Comparison of ENCODE assay signal across 13 mouse cellular contexts in the genomic region with DNA sequence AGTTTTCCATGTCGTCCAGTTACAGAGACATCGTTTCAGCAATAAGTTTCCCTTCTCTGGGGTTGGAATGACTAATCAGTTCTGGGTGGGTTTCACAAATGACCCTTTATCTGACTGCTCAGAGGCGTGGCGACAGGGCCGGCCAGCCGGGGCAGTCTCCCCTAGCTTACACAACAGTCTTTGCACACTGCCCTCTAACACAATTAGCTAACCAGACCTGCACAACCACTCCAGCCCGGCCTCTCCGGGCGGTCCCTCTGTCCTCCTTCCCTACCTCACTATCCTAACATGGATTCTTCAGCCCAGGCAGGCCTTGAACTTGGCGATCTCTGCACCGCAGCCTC.
DNase-seq lines count a peak whose midpoint lies in the region; ATAC-seq and TF ChIP-seq lines count a peak whose summit lies in the region.
"Had no signal": no experiment of that assay in that cellular context is flagged by ENCODE, and none has a peak within 500 bp of the region (broad histone marks: within the 10 kb centered on the region; RNA-seq: fewer than 3 reads in every experiment).

No protein-coding gene starts in this region.

- DNase-seq in 416B (ENCODE audit: low read depth) (peak; percentile 54), adipocyte (ENCODE audit: low spot score) (no peak)
- peak; percentile 27 for DNase-seq in lung, embryonic 14.5 days
- DNase-seq in cerebellum, adult 9-11 months = no peak
- DNase-seq in Muller cell, postnatal 12 days (ENCODE audit: inconsistent ontology term) = no peak
- DNase-seq: gastrocnemius, postnatal 36 days; retina, postnatal 1 day; thymus, adult 2 months had no signal

- H3K4me1 ChIP-seq in bone marrow, adult 2 months (ENCODE audit: control insufficient read depth, insufficient read depth, low read length) = peaks cover 3% of the 10 kb centered on the region
- H3K4me1 ChIP-seq in kidney, embryonic 15.5 days = peaks cover 33% of the 10 kb centered on the region
- H3K4me1 ChIP-seq in lung, embryonic 14.5 days (ENCODE audit: insufficient read depth) = peaks cover 4% of the 10 kb centered on the region
- 0 out of 2 replicates have a peak, but pooled peaks cover 2% of the 10 kb centered on the region for H3K4me1 ChIP-seq in heart, embryonic 12.5 days (replicated peaks)
- H3K4me1 ChIP-seq: hindbrain, embryonic 12.5 days had no signal

- no peaks in the 10 kb centered on the region for H3K9me3 ChIP-seq in kidney, embryonic 15.5 days (replicated peaks)
- no peaks in the 10 kb centered on the region for H3K9me3 ChIP-seq in lung, embryonic 14.5 days (ENCODE audit: low read depth, low read length)
- H3K9me3 ChIP-seq in heart, embryonic 12.5 days (replicated peaks) = no peaks in the 10 kb centered on the region
- H3K9me3 ChIP-seq: G1E; hindbrain, embryonic 12.5 days had no signal

- peak; percentile 22; the same call in 1 of the 2 replicates for TF ChIP-seq POLR2A in bone marrow, adult 2 months (IDR thresholded peaks at IDR 0.05; ENCODE audit: borderline replicate concordance, control insufficient read depth, low read depth, low read length)

- WGBS in bone marrow, adult 2 months = 49% methylated on average over 11 of the region's 11 CpGs
- 61% methylated on average over 11 of the region's 11 CpGs for WGBS in kidney, embryonic 15.5 days
- WGBS in lung, embryonic 14.5 days = 50% methylated on average over 11 of the region's 11 CpGs
- WGBS in heart, embryonic 12.5 days = 61% methylated on average over 11 of the region's 11 CpGs

- H3K9ac ChIP-seq in kidney, embryonic 15.5 days = no peak overlapping the region
- H3K9ac ChIP-seq in lung, embryonic 14.5 days = no peak overlapping the region
- no peak overlapping the region for H3K9ac ChIP-seq in heart, embryonic 12.5 days
- H3K9ac ChIP-seq: hindbrain, embryonic 12.5 days had no signal

- no peak for TF ChIP-seq CTCF in bone marrow, adult 2 months (IDR thresholded peaks at IDR 0.05; ENCODE audit: control insufficient read depth, insufficient read depth, low read length)
- TF ChIP-seq CTCF in lung, embryonic 14.5 days (IDR thresholded peaks at IDR 0.05; ENCODE audit: low read depth) = no peak

- ATAC-seq in kidney, embryonic 15.5 days (replicated peaks; ENCODE audit: low FRiP score) = 0 out of 2 replicates have a peak, but pooled peaks have one; percentile 26
- no peak for ATAC-seq in lung, embryonic 14.5 days (ENCODE audit: insufficient read depth)
- ATAC-seq in heart, embryonic 12.5 days (ENCODE audit: insufficient number of reproducible peaks, low FRiP score) = no peak

- no peak overlapping the region for H3K4me3 ChIP-seq in bone marrow, adult 2 months (replicated peaks; ENCODE audit: control insufficient read depth, low read depth, low read length)
- no peak overlapping the region for H3K4me3 ChIP-seq in kidney, embryonic 15.5 days (replicated peaks)
- no peak overlapping the region for H3K4me3 ChIP-seq in lung, embryonic 14.5 days (ENCODE audit: low read depth, low read length)
- no peak overlapping the region for H3K4me3 ChIP-seq in heart, embryonic 12.5 days
- H3K4me3 ChIP-seq: hindbrain, embryonic 12.5 days had no signal

- H3K27ac ChIP-seq in bone marrow, adult 2 months (ENCODE audit: control insufficient read depth, insufficient read depth, low read depth, low read length, poor library complexity) = no peak overlapping the region
- peak overlapping the region; percentile 92 for H3K27ac ChIP-seq in kidney, embryonic 15.5 days
- peak overlapping the region; percentile 85 for H3K27ac ChIP-seq in lung, embryonic 14.5 days (ENCODE audit: low read depth)
- no peak overlapping the region for H3K27ac ChIP-seq in heart, embryonic 12.5 days (ENCODE audit: poor library complexity, severe bottlenecking)
- H3K27ac ChIP-seq: hindbrain, embryonic 12.5 days had no signal

- peak overlapping the region; percentile 43 for H3K4me2 ChIP-seq in kidney, embryonic 15.5 days
- H3K4me2 ChIP-seq in lung, embryonic 14.5 days = peak overlapping the region; percentile 51; the same call in 1 of the 2 replicates
- no peak overlapping the region for H3K4me2 ChIP-seq in heart, embryonic 12.5 days
- H3K4me2 ChIP-seq: hindbrain, embryonic 12.5 days had no signal

- H3K27me3 ChIP-seq in kidney, embryonic 15.5 days = no peaks in the 10 kb centered on the region
- H3K27me3 ChIP-seq in lung, embryonic 14.5 days (ENCODE audit: insufficient read depth, low read length) = no peaks in the 10 kb centered on the region
- H3K27me3 ChIP-seq in heart, embryonic 12.5 days (replicated peaks) = no peaks in the 10 kb centered on the region
- H3K27me3 ChIP-seq: hindbrain, embryonic 12.5 days had no signal

- H3K36me3 ChIP-seq in kidney, embryonic 15.5 days = no peaks in the 10 kb centered on the region
- H3K36me3 ChIP-seq in lung, embryonic 14.5 days (ENCODE audit: insufficient read depth) = no peaks in the 10 kb centered on the region
- no peaks in the 10 kb centered on the region for H3K36me3 ChIP-seq in heart, embryonic 12.5 days
- H3K36me3 ChIP-seq: G1E; hindbrain, embryonic 12.5 days had no signal

Comparison
In these comparisons a context has a peak if more than half of its experiments do, and no peak if none do; other contexts are left out.
1. DNase-seq: peak in 416B (single experiment) and lung, embryonic 14.5 days (single experiment); none in cerebellum, adult 9-11 months (single experiment), Muller cell, postnatal 12 days (single experiment) and adipocyte (single experiment).
2. H3K27ac ChIP-seq: peak in kidney, embryonic 15.5 days (single experiment) and lung, embryonic 14.5 days (single experiment); none in bone marrow, adult 2 months (single experiment) and heart, embryonic 12.5 days (single experiment).